Mouse (Mus musculus): Measurements from ENCODE around the gene Nfkbid. TPM values are rescaled to one million over a fixed set of nuclear protein-coding genes. Genes with fewer than 3 reads are reported as not detected.
"Not testable (repeated sequence)": the region's sequence is repeated elsewhere in the genome, so short reads cannot be mapped to it uniquely, and the experiment has no call there.

The Nfkbid gene
- total RNA-seq, 1 experiment from 2014 or later: 34.1 TPM

DNA sequence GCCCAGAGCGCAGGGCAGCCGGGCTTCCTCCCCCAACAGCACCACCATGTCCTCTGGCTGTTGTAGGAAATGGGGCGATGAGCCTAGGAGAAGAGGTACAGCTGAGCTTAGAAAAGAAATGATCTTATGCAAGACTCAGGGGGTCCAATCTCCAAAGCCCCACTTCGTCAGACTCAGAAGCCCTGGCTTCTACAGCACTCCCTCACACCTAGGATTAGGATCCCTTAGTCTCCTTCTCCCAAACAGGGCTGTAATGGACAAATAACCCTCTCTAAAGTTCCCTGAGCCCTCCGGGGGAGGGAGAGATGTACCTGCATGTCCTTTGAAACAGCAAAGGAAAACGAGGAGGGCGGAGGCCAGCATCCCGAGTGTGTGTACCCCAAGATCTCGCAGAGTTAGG is 35.0 kb downstream of the Nfkbid start:
- ATAC-seq (replicated peaks; ENCODE audit: insufficient number of reproducible peaks, low FRiP score, low TSS enrichment, poor library complexity, severe bottlenecking): no peak

GRCm38 (mm10) chr7:30456911-30457628 is 35.5 kb downstream of the Nfkbid start:
- ATAC-seq (replicated peaks; ENCODE audit: insufficient number of reproducible peaks, low FRiP score, low TSS enrichment, poor library complexity, severe bottlenecking): no peak

DNA sequence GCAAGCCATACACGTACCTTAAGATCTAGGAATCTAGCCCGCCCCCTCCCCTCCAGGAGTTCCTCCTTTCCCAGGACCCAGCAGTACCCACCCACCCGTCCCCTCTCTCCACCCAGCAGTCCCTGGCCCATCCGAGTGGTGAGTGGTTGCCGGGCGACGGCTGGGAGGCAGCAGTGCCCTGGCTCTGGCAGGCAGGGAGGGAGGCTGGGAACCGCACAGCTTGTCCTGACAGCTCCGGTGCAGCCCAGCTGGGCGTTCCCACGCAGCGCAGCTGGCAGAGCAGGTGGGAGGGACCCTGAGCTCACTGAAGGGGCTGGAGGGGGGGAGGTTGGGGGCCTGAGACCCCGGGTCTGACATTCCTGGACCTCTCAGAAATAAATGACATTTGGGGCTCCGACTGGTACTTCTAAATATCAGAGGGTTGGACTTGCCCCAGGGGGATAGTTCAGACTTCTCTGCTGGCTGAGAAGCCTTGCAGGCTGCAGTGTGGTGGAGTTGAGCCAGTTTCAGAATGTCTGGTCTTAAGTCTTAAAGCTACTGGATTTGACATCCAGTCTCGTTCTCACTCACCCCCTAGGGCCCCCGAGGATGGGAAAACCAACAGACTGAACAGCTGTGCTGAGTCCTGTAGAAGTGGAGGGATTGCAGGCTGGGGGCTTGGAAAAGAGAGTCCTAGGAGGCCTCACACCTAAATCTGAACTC is 36.2 kb downstream of the Nfkbid start, which contains the start of the genes Kirrel2 and Nphs1:
Gene Kirrel2 (minus strand): TSS at position 62 of the 702 bp plus-strand sequence.
Gene Nphs1 (plus strand): TSS at position 687 of the 702 bp plus-strand sequence.
- no peak for ATAC-seq (replicated peaks; ENCODE audit: insufficient number of reproducible peaks, low FRiP score, low TSS enrichment, poor library complexity, severe bottlenecking)

- no peak for ATAC-seq (replicated peaks; ENCODE audit: insufficient number of reproducible peaks, low FRiP score, low TSS enrichment, poor library complexity, severe bottlenecking)
Observed at GRCm38 (mm10) chr7:30459484-30459883, 38.0 kb downstream of the Nfkbid start.

GRCm38 (mm10) chr7:30463568-30463967 is 42.0 kb downstream of the Nfkbid start:
- ATAC-seq (replicated peaks; ENCODE audit: insufficient number of reproducible peaks, low FRiP score, low TSS enrichment, poor library complexity, severe bottlenecking): no peak

GRCm38 (mm10) chr7:30463996-30464395 is 42.5 kb downstream of the Nfkbid start:
- ATAC-seq (replicated peaks; ENCODE audit: insufficient number of reproducible peaks, low FRiP score, low TSS enrichment, poor library complexity, severe bottlenecking): no peak

GRCm38 (mm10) chr7:30464816-30465300 is 43.3 kb downstream of the Nfkbid start:
- no peak for ATAC-seq (replicated peaks; ENCODE audit: insufficient number of reproducible peaks, low FRiP score, low TSS enrichment, poor library complexity, severe bottlenecking)

DNA sequence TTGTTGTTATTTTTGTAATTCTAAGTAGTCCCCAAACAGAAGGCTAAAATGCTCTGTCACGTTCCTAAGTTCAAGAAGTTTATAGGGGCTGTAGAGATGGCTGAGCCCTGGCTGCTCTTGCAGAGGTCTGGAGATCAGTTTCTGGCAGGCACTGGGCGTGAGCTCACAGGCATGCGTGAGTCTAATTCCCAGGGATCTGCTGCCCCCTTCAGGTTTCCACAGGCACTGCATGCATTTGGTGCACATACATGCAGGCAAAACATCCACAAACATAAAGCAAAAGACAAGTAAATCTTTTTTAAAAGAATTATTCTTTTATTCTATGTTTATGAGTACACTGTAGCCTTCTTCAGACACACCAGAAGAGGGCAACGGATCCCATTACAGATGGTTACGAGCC is 50.9 kb downstream of the Nfkbid start:
- peak; percentile 73; the same call in 1 of the 2 replicates for ATAC-seq (replicated peaks; ENCODE audit: insufficient number of reproducible peaks, low FRiP score, low TSS enrichment, poor library complexity, severe bottlenecking)

- no peak for ATAC-seq (replicated peaks; ENCODE audit: insufficient number of reproducible peaks, low FRiP score, low TSS enrichment, poor library complexity, severe bottlenecking)
Observed at GRCm38 (mm10) chr7:30474999-30475398, 53.5 kb downstream of the Nfkbid start.

DNA sequence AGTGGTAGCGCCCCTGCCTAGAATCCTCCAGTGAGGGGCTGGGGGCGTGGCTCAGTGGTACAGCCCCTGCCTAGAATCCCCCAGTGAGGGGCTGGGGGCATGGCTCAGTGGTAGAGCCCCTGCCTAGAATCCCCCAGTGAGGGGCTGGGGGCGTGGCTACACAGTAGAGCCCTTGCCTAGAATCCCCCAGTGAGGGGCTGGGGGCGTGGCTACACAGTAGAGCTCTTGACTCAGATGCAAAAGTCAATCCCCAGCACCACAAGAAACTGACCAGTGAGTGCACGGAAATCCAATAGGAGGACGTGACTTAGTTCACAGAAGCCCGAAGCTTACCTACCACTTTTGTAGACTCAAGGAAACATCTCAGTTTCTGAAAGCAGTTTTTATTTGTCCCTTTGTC is 54.6 kb downstream of the Nfkbid start:
- not testable (repeated sequence) for ATAC-seq (replicated peaks; ENCODE audit: insufficient number of reproducible peaks, low FRiP score, low TSS enrichment, poor library complexity, severe bottlenecking)

DNA sequence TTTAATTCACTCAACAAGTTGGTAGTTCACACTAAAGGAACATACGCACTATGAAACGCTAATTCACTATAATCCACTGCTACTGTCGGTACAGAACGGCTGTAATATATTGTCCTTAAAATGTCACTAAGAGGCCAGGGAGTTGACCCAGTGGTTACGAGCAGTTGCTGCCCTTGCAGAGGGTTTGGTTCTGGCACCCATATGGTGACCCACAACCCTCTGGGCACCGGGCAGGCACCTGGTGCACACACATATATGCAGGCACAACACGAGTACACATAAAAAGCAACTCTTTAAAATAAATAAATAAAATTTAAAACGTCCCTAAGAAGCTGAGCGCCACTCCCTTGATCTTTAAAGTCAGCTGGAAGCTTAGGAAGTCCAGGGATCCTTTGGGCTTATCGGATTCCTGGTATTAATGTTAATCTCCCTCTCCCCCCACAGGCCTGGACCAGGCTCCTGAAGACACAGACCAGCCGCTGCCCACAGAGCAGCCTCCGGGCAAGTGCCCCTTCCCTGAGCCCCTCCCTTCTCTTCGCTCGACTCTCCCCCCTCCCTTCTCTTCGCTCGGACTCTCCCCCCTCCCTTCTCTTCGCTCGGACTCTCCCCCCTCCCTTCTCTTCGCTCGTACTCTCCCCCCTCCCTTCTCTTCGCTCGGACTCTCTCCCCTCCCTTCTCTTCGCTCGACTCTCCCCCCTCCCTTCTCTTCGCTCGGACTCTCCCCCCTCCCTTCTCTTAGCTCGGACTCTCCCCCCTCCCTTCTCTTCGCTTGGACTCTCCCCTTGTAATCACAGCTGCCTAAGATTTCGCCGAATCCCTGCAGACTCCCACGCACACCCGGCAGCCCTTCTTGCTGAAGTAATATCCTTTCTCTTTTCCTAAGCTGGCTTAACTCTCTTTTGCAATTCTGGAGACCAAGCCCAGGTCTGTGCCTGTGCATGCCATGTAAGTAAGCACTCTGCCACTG is 56.2 kb downstream of the Nfkbid start:
- ATAC-seq (replicated peaks; ENCODE audit: insufficient number of reproducible peaks, low FRiP score, low TSS enrichment, poor library complexity, severe bottlenecking): no peak

Other genes starting within 250 kb of the Nfkbid start
- not detected in 3 replicates for gene Cox7a1, start 237.6 kb upstream of the Nfkbid start, total RNA-seq (2017)
- gene Capns1, start 222.9 kb upstream of the Nfkbid start, total RNA-seq (2017): 217 to 229 TPM (median 219 TPM) in 3 replicates
- 29.5 to 52.1 TPM (median 49.3 TPM) in 3 replicates for gene Polr2i, start 189.8 kb upstream of the Nfkbid start, total RNA-seq (2017)
- 32.7 to 60.7 TPM (median 37.0 TPM) in 3 replicates for gene Tbcb, start 189.5 kb upstream of the Nfkbid start, total RNA-seq (2017)
- gene Ovol3, start 186.0 kb upstream of the Nfkbid start, total RNA-seq (2017): not detected in 3 replicates
- gene Thap8, start 141.6 kb upstream of the Nfkbid start, total RNA-seq (2017): 1.0 to 3.2 TPM in 2 of 3 replicates, not detected in the other
- 1.3 to 4.7 TPM (median 3.0 TPM) in 3 replicates for gene Wdr62, start 141.3 kb upstream of the Nfkbid start, total RNA-seq (2017)
- gene Clip3, start 130.0 kb upstream of the Nfkbid start, total RNA-seq (2017): 2.2 TPM in 1 of 3 replicates, not detected in the others
- 27.8 to 47.4 TPM (median 35.8 TPM) in 3 replicates for gene Alkbh6, start 113.0 kb upstream of the Nfkbid start, total RNA-seq (2017)
- 3.0 TPM in 1 of 3 replicates, not detected in the others for gene Syne4, start 106.9 kb upstream of the Nfkbid start, total RNA-seq (2017)
- 2.2 to 10.7 TPM (median 8.0 TPM) in 3 replicates for gene E130208F15Rik, start 100.0 kb upstream of the Nfkbid start, total RNA-seq (2017)
- gene Sdhaf1, start 97.8 kb upstream of the Nfkbid start, total RNA-seq (2017): 11.3 to 13.7 TPM (median 11.5 TPM) in 3 replicates
- gene Lrfn3, start 59.0 kb upstream of the Nfkbid start, total RNA-seq (2017): not detected in 3 replicates
- 1,651 to 1,754 TPM (median 1,724 TPM) in 3 replicates for gene Tyrobp, start 8.0 kb upstream of the Nfkbid start, total RNA-seq (2017)
- gene Hcst, start 1.9 kb upstream of the Nfkbid start, total RNA-seq (2017): 44.2 to 97.2 TPM (median 67.5 TPM) in 3 replicates
- gene Aplp1, start 23.8 kb downstream of the Nfkbid start, total RNA-seq (2017): 0.68 TPM in 1 of 3 replicates, not detected in the others
- gene Kirrel2, start 36.0 kb downstream of the Nfkbid start, total RNA-seq (2017): not detected in 3 replicates
- gene Nphs1, start 36.6 kb downstream of the Nfkbid start, total RNA-seq (2017): not detected in 3 replicates
- gene Prodh2, start 71.9 kb downstream of the Nfkbid start, total RNA-seq (2017): not detected in 3 replicates
- 0.97 to 1.5 TPM in 2 of 3 replicates, not detected in the other for gene Arhgap33, start 113.3 kb downstream of the Nfkbid start, total RNA-seq (2017)
- gene Hspb6, start 130.4 kb downstream of the Nfkbid start, total RNA-seq (2017): 0.19 to 2.7 TPM (median 1.5 TPM) in 3 replicates
- 1.7 to 4.3 TPM (median 3.3 TPM) in 3 replicates for gene Proser3, start 130.6 kb downstream of the Nfkbid start, total RNA-seq (2017)
- 8.1 to 26.1 TPM (median 10.0 TPM) in 3 replicates for gene Lin37, start 138.1 kb downstream of the Nfkbid start, total RNA-seq (2017)
- gene U2af1l4, start 141.6 kb downstream of the Nfkbid start, total RNA-seq (2017): 66.7 to 101 TPM (median 99.2 TPM) in 3 replicates
- gene Gm49396, start 141.6 kb downstream of the Nfkbid start, total RNA-seq (2017): 3.5 to 14.5 TPM (median 11.1 TPM) in 3 replicates
- gene Psenen, start 141.9 kb downstream of the Nfkbid start, total RNA-seq (2017): 76.7 to 145 TPM (median 135 TPM) in 3 replicates
- gene Igflr1, start 143.7 kb downstream of the Nfkbid start, total RNA-seq (2017): 0.43 TPM in 1 of 3 replicates, not detected in the others
- gene Kmt2b, start 167.0 kb downstream of the Nfkbid start, total RNA-seq (2017): 15.4 to 44.0 TPM (median 23.8 TPM) in 3 replicates
- gene Zbtb32, start 177.2 kb downstream of the Nfkbid start, total RNA-seq (2017): 8.4 to 30.5 TPM (median 20.6 TPM) in 3 replicates
- 1.1 TPM in 1 of 3 replicates, not detected in the others for gene Upk1a, start 191.1 kb downstream of the Nfkbid start, total RNA-seq (2017)
- 424 to 540 TPM (median 506 TPM) in 3 replicates for gene Cox6b1, start 204.4 kb downstream of the Nfkbid start, total RNA-seq (2017)
- gene Etv2, start 214.1 kb downstream of the Nfkbid start, total RNA-seq (2017): not detected in 3 replicates
- 63.9 to 74.7 TPM (median 64.6 TPM) in 3 replicates for gene Rbm42, start 228.6 kb downstream of the Nfkbid start, total RNA-seq (2017)
- gene Haus5, start 243.3 kb downstream of the Nfkbid start, total RNA-seq (2017): 5.6 to 20.3 TPM (median 11.0 TPM) in 3 replicates
- gene Pmis2, start 249.9 kb downstream of the Nfkbid start, total RNA-seq (2017): not detected in 3 replicates